Mouse (Mus musculus) heart, postnatal 0 days (tissue): ENCODE results near the gene Coq7.

ENCODE experiments used
- CTCF ChIP-seq: IDR thresholded peaks from 2 replicates; pipeline ENCODE4 v1.5.1; 2016; ENCODE audit warnings: antibody characterized with exemption, control low read depth, low read depth
- EP300 ChIP-seq: IDR thresholded peaks from 2 replicates; pipeline ENCODE4 v1.6.1; 2016; ENCODE audit warnings: antibody characterized with exemption, low read depth

- TF ChIP-seq CTCF (no peak), EP300 (no peak)
Measured at GRCm38 (mm10) chr7:118569121-118569543, 36.0 kb upstream of the Coq7 start.
